Mouse (Mus musculus) ES-Bruce4 (cell line): ENCODE data around the gene Hmx1. TPM values are rescaled to one million over a fixed set of nuclear protein-coding genes. Genes with fewer than 3 reads are reported as not detected.
A peak's percentile ranks its signal among the peaks of the same experiment; 100 is the strongest.

Source experiments
- H3K27ac ChIP-seq: 2 replicates; pipeline ENCODE4 v1.5.1; 2012; ENCODE audit warnings: low read length, inconsistent platforms; ENCODE audit not compliant: insufficient read depth
- H3K27me3 ChIP-seq: 2 replicates; pipeline ENCODE4 v1.6.1; 2012; ENCODE audit warnings: mild to moderate bottlenecking, low read length, inconsistent platforms; ENCODE audit not compliant: control insufficient read depth, poor library complexity, insufficient read depth, severe bottlenecking
- H3K36me3 ChIP-seq: 2 replicates; pipeline ENCODE4 v1.6.1; 2012; ENCODE audit warnings: inconsistent platforms, mild to moderate bottlenecking, low read length, moderate library complexity; ENCODE audit not compliant: control insufficient read depth, poor library complexity, insufficient read depth, severe bottlenecking
- H3K4me1 ChIP-seq: one replicate; pipeline ENCODE4 v1.8.1; 2011; ENCODE audit warnings: low read length; ENCODE audit not compliant: control insufficient read depth, insufficient read depth
- H3K4me3 ChIP-seq: 2 replicates; pipeline ENCODE4 v1.5.1; 2011; ENCODE audit warnings: low read depth, mild to moderate bottlenecking, low read length
- H3K9ac ChIP-seq: 2 replicates; pipeline ENCODE4 v1.6.1; 2012; ENCODE audit warnings: low read depth, mild to moderate bottlenecking, inconsistent platforms; ENCODE audit not compliant: poor library complexity, severe bottlenecking
- H3K9me3 ChIP-seq: replicated peaks from 2 replicates; pipeline ENCODE4 v1.6.1; 2012; ENCODE audit warnings: mild to moderate bottlenecking, low read length, inconsistent platforms; ENCODE audit not compliant: control insufficient read depth, poor library complexity, insufficient read depth, severe bottlenecking
- CTCF ChIP-seq: IDR thresholded peaks from one replicate; pipeline ENCODE4 v1.8.1; 2011; ENCODE audit warnings: low read depth, low read length
- EP300 ChIP-seq: IDR thresholded peaks from 2 replicates; pipeline ENCODE4 v1.6.1; 2011; ENCODE audit warnings: low read depth, low read length; ENCODE audit not compliant: insufficient read depth
- POLR2A ChIP-seq: IDR thresholded peaks from one replicate; pipeline ENCODE4 v1.8.1; 2011; ENCODE audit warnings: low read length; ENCODE audit not compliant: insufficient read depth
- polyA plus RNA-seq: library from polyadenylated mRNA; stranded (reverse); fragments of >200 nt; gene quantifications from 2 replicates; pipeline ENCODE4 v1.2.4, GENCODE M21; 2011; ENCODE audit warnings: low read depth; ENCODE audit not compliant: missing spikeins, insufficient read depth, insufficient read length

The Hmx1 gene
- polyA plus RNA-seq: not detected in 2 replicates

- no peaks in the 10 kb centered on the region for H3K36me3 ChIP-seq
- H3K9ac ChIP-seq: peak within 1 kb of the TSS; percentile 50
- H3K4me3 ChIP-seq: peak within 1 kb of the TSS; percentile 76
- no peaks in the 10 kb centered on the region for H3K9me3 ChIP-seq
- H3K27ac ChIP-seq: no peak within 1 kb of the TSS
- peaks cover 26% of the 10 kb centered on the region for H3K27me3 ChIP-seq
- H3K4me1 ChIP-seq: no peaks in the 10 kb centered on the region
- no peak for TF ChIP-seq EP300
- TF ChIP-seq POLR2A: no peak
- no peak for TF ChIP-seq CTCF
Measured at GRCm38 (mm10) chr5:35388491-35389111, at the start of gene Hmx1. Hmx1 (plus strand) TSS chr5:35389108.

- Histone ChIP-seq H3K4me3 (no peak overlapping the region), H3K9me3 (no peaks in the 10 kb centered on the region), H3K4me1 (no peaks in the 10 kb centered on the region), H3K27ac (no peak overlapping the region), H3K27me3 (no peaks in the 10 kb centered on the region), H3K9ac (no peak overlapping the region), H3K36me3 (no peaks in the 10 kb centered on the region)
- no peak for TF ChIP-seq EP300
- no peak for TF ChIP-seq POLR2A
- TF ChIP-seq CTCF: no peak
Measured at GRCm38 (mm10) chr5:35345084-35345483, 43.8 kb upstream of the Hmx1 start.

GRCm38 (mm10) chr5:35348794-35349193 lies 40.1 kb upstream of the Hmx1 start:
- H3K9ac ChIP-seq: no peak overlapping the region
- no peaks in the 10 kb centered on the region for H3K4me1 ChIP-seq
- H3K27me3 ChIP-seq: no peaks in the 10 kb centered on the region
- H3K27ac ChIP-seq: no peak overlapping the region
- H3K9me3 ChIP-seq: no peaks in the 10 kb centered on the region
- H3K36me3 ChIP-seq: no peaks in the 10 kb centered on the region
- no peak overlapping the region for H3K4me3 ChIP-seq
- TF ChIP-seq POLR2A (no peak), CTCF (peak; percentile 71)

- no peak overlapping the region for H3K9ac ChIP-seq
- H3K9me3 ChIP-seq: no peaks in the 10 kb centered on the region
- TF ChIP-seq POLR2A: no peak
- TF ChIP-seq EP300: no peak
- no peak for TF ChIP-seq CTCF
- H3K4me1 ChIP-seq: no peaks in the 10 kb centered on the region
- H3K27me3 ChIP-seq: no peaks in the 10 kb centered on the region
- no peak overlapping the region for H3K4me3 ChIP-seq
- no peaks in the 10 kb centered on the region for H3K36me3 ChIP-seq
- no peak overlapping the region for H3K27ac ChIP-seq
Measured at GRCm38 (mm10) chr5:35357544-35358440, 31.1 kb upstream of the Hmx1 start.

GRCm38 (mm10) chr5:35361570-35362284 lies 27.2 kb upstream of the Hmx1 start:
- TF ChIP-seq POLR2A (no peak), CTCF (peak; percentile 100)
- Histone ChIP-seq H3K9me3 (no peaks in the 10 kb centered on the region), H3K4me3 (no peak overlapping the region), H3K27ac (no peak overlapping the region), H3K27me3 (no peaks in the 10 kb centered on the region), H3K4me1 (no peaks in the 10 kb centered on the region), H3K36me3 (no peaks in the 10 kb centered on the region), H3K9ac (no peak overlapping the region)
